Mouse (Mus musculus) limb, embryonic 11.5 days (tissue): ENCODE measurements around the gene Myo3b. TPM values are rescaled to one million over a fixed set of nuclear protein-coding genes. Genes with fewer than 3 reads are reported as not detected.

ENCODE experiments used
- ATAC-seq: fragments of 200-750 bp; cut with Nextera tagmentation; 2 replicates; pipeline ENCODE4 v1.8.0; 2017; ENCODE audit warnings: low read depth; ENCODE audit not compliant: insufficient number of reproducible peaks, low FRiP score, low TSS enrichment
- DNase-seq: peaks from one replicate; pipeline ENCODE4 v3.0.0-alpha.2; 2015; ENCODE audit warnings: low spot score
- H3K27ac ChIP-seq: fragments of 300-500 bp; sonication (generic); replicated peaks from 2 replicates; pipeline ENCODE4 v1.5.1; 2014; ENCODE audit warnings: low read depth, mild to moderate bottlenecking, low read length
- H3K27me3 ChIP-seq: fragments of 300-500 bp; sonication (generic); 2 replicates; pipeline ENCODE4 v1.6.1; 2014; ENCODE audit warnings: mild to moderate bottlenecking, low read length, mixed read lengths; ENCODE audit not compliant: control insufficient read depth, insufficient read depth
- H3K36me3 ChIP-seq: fragments of 300-500 bp; sonication (generic); 2 replicates; pipeline ENCODE4 v1.6.1; 2014; ENCODE audit warnings: mild to moderate bottlenecking, low read length, moderate library complexity, mixed read lengths; ENCODE audit not compliant: control insufficient read depth, insufficient read depth
- H3K4me1 ChIP-seq: fragments of 300-500 bp; sonication (generic); 2 replicates; pipeline ENCODE4 v1.6.1; 2014; ENCODE audit warnings: low read length, mixed read lengths; ENCODE audit not compliant: control insufficient read depth, insufficient read depth
- H3K4me2 ChIP-seq: fragments of 300-500 bp; sonication (generic); 2 replicates; pipeline ENCODE4 v1.6.1; 2014; ENCODE audit warnings: low read depth, mild to moderate bottlenecking, moderate library complexity; ENCODE audit not compliant: severe bottlenecking
- H3K4me3 ChIP-seq: fragments of 300-500 bp; sonication (generic); 2 replicates; pipeline ENCODE4 v1.5.1; 2014; ENCODE audit warnings: low read depth, low read length
- H3K9ac ChIP-seq: fragments of 300-500 bp; sonication (generic); 2 replicates; pipeline ENCODE4 v1.6.1; 2014; ENCODE audit warnings: mild to moderate bottlenecking, low read length
- H3K9me3 ChIP-seq: fragments of 300-500 bp; sonication (generic); 2 replicates; pipeline ENCODE4 v1.6.1; 2016; ENCODE audit warnings: low read length; ENCODE audit not compliant: control insufficient read depth
- WGBS: fragments of 180-500 bp; shearing (Covaris S2); extraction: QIAGEN DNeasy Blood & Tissue Kit; methylation state at CpG from one replicate; pipeline ENCODE4 v1.1.7; 2014; 5-methylcytosine and 5-hydroxymethylcytosine counted together
- polyA plus RNA-seq: library from polyadenylated mRNA; unstranded; fragments of >200 nt; fragmentation: Nextera tagmentation; extraction: Ambion mirVana; gene quantifications from 2 replicates; pipeline ENCODE4 v1.2.1, GENCODE M21; 2014

Gene Myo3b
- polyA plus RNA-seq, 1 experiment from 2014 or later = not detected

GRCm38 (mm10) chr2:70083444-70084020 is 44.6 kb downstream of the Myo3b start:
- H3K4me1 ChIP-seq = no peaks in the 10 kb centered on the region
- H3K9ac ChIP-seq = no peak overlapping the region
- no peaks in the 10 kb centered on the region for H3K36me3 ChIP-seq
- no peak overlapping the region for H3K4me2 ChIP-seq
- no peaks in the 10 kb centered on the region for H3K27me3 ChIP-seq
- no peak for ATAC-seq
- DNase-seq = peak; percentile 18
- no peak overlapping the region for H3K4me3 ChIP-seq
- no peaks in the 10 kb centered on the region for H3K9me3 ChIP-seq
- 82% methylated on average over 17 of the region's 17 CpGs for whole genome bisulfite sequencing
- no peak overlapping the region for H3K27ac ChIP-seq

DNA sequence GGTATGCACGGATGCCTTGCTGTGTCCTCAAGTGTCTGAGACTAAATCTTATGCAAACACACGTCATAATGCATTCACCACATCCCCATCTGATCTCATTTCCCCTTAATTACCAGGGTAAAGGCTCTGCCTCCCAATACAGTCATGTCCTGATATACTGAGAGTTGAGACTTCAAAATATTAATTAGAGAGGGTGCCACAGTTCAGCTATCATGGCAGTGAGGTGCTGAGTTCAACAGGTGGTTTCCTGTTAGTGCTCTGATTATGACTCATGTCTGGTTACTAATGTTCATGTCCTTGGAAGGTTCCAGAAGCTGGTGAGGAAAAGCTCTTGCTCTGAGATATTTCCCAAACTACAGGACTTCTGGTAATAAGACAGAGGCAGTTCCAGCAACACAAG is 52.3 kb downstream of the Myo3b start:
- ATAC-seq (no peak), DNase-seq (no peak)
- Histone ChIP-seq H3K9ac (no peak overlapping the region), H3K36me3 (no peaks in the 10 kb centered on the region), H3K9me3 (no peaks in the 10 kb centered on the region), H3K27me3 (no peaks in the 10 kb centered on the region), H3K4me2 (no peak overlapping the region), H3K4me1 (no peaks in the 10 kb centered on the region), H3K27ac (no peak overlapping the region), H3K4me3 (no peak overlapping the region)
- WGBS = 82% methylated on average over 2 of the region's 2 CpGs

GRCm38 (mm10) chr2:70091801-70092522 is 53.0 kb downstream of the Myo3b start:
- Histone ChIP-seq H3K27ac (no peak overlapping the region), H3K4me3 (no peak overlapping the region), H3K9me3 (no peaks in the 10 kb centered on the region), H3K27me3 (no peaks in the 10 kb centered on the region), H3K4me2 (no peak overlapping the region), H3K4me1 (no peaks in the 10 kb centered on the region), H3K9ac (no peak overlapping the region), H3K36me3 (no peaks in the 10 kb centered on the region)
- WGBS = 58% methylated on average over 10 of the region's 10 CpGs
- ATAC-seq = no peak
- no peak for DNase-seq

DNA sequence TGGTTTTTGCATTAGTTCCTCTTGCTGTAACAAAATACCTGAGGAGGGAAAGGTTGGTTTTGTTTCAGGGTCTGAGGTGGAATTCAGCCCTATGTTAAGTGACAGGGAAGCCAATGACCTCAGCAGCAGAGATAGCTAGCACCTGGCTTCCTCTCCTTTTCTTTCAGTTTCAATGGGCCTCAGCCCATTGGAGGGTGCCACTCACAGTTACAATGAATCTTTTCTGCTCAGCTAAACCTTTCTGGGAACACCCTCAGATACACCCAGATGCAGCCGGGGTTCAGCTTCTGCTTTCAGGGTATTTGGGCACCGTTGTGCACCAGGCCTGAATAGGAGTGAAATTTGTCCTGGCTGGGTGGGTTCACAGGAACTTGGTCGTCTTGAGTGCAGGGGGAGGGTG is 53.7 kb downstream of the Myo3b start:
- Histone ChIP-seq H3K4me2 (no peak overlapping the region), H3K36me3 (no peaks in the 10 kb centered on the region), H3K4me3 (no peak overlapping the region), H3K4me1 (no peaks in the 10 kb centered on the region), H3K9ac (no peak overlapping the region), H3K9me3 (no peaks in the 10 kb centered on the region), H3K27me3 (no peaks in the 10 kb centered on the region), H3K27ac (no peak overlapping the region)
- ATAC-seq = no peak
- peak; percentile 16 for DNase-seq
- WGBS = 72% methylated on average over 3 of the region's 3 CpGs

- no peaks in the 10 kb centered on the region for H3K36me3 ChIP-seq
- no peaks in the 10 kb centered on the region for H3K4me1 ChIP-seq
- H3K4me3 ChIP-seq = no peak overlapping the region
- no peaks in the 10 kb centered on the region for H3K9me3 ChIP-seq
- DNase-seq (peak; percentile 17), ATAC-seq (no peak)
- no peak overlapping the region for H3K9ac ChIP-seq
- whole genome bisulfite sequencing = 59% methylated on average over 5 of the region's 5 CpGs
- H3K4me2 ChIP-seq = no peak overlapping the region
- no peak overlapping the region for H3K27ac ChIP-seq
- no peaks in the 10 kb centered on the region for H3K27me3 ChIP-seq
Observed at GRCm38 (mm10) chr2:70094446-70094845, 55.5 kb downstream of the Myo3b start.

DNA sequence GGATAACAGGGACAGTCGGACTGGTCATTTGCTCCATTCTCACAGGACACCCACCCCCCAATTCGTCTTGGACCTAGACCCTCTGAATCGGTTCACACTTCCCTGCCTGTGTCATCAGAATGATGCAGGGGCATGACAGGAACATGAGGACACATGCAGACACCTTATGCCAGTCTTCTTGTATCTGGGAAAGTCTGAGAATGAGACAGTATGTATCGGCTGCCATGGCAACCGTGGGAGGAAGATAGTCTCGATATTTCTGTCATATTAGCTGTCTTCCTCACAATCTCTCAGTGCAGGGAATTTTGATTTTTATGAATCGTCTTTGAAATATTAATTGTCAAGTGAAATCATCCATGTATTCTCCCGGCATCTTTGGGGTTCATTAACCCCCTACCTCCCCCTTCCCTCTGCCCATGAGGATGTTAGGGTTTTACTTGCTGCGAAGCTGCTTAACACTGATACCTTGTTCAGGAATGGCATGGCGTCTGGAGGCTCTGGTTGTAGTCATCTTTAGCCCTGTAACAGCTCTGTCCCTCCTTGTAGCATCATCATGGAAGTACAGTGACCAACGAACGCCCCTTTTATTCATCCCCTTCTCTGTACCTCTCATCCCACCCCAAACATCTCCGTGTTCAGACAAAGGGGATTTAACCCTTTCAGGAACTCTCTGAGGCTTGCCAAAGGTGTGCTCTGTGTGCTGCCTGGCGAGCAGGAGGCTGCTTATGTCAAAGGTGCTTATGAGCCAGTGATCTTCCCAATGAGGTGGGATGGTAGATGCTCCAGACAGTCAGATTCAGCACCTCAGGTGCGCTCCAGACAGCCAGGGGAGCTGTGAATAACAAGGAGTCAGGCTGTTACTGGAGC is 58.5 kb downstream of the Myo3b start:
- H3K36me3 ChIP-seq = no peaks in the 10 kb centered on the region
- no peak overlapping the region for H3K4me3 ChIP-seq
- H3K4me1 ChIP-seq = no peaks in the 10 kb centered on the region
- DNase-seq (no peak), ATAC-seq (no peak)
- no peak overlapping the region for H3K9ac ChIP-seq
- 80% methylated on average over 15 of the region's 15 CpGs for WGBS
- H3K4me2 ChIP-seq = no peak overlapping the region
- H3K27ac ChIP-seq = no peak overlapping the region
- H3K9me3 ChIP-seq = no peaks in the 10 kb centered on the region
- no peaks in the 10 kb centered on the region for H3K27me3 ChIP-seq

GRCm38 (mm10) chr2:70099459-70099858 is 60.5 kb downstream of the Myo3b start:
- H3K27ac ChIP-seq = no peak overlapping the region
- 75% methylated on average over 4 of the region's 4 CpGs for WGBS
- no peak overlapping the region for H3K9ac ChIP-seq
- H3K27me3 ChIP-seq = no peaks in the 10 kb centered on the region
- ATAC-seq (no peak), DNase-seq (no peak)
- H3K4me1 ChIP-seq = no peaks in the 10 kb centered on the region
- H3K4me3 ChIP-seq = no peak overlapping the region
- no peak overlapping the region for H3K4me2 ChIP-seq
- H3K9me3 ChIP-seq = no peaks in the 10 kb centered on the region
- no peaks in the 10 kb centered on the region for H3K36me3 ChIP-seq

- DNase-seq (no peak), ATAC-seq (no peak)
- 50% methylated on average over 14 of the region's 14 CpGs for WGBS
- H3K4me1 ChIP-seq = no peaks in the 10 kb centered on the region
- H3K4me3 ChIP-seq = no peak overlapping the region
- no peaks in the 10 kb centered on the region for H3K36me3 ChIP-seq
- H3K9me3 ChIP-seq = no peaks in the 10 kb centered on the region
- H3K27ac ChIP-seq = no peak overlapping the region
- no peak overlapping the region for H3K9ac ChIP-seq
- H3K4me2 ChIP-seq = no peak overlapping the region
- H3K27me3 ChIP-seq = no peaks in the 10 kb centered on the region
Observed at GRCm38 (mm10) chr2:70105286-70106030, 66.5 kb downstream of the Myo3b start.
